Mouse (Mus musculus) frontal cortex, postnatal 14 days (tissue): Measurements from ENCODE around the gene Zbtb9.

Experiments used
- DNase-seq, 2 experiments: peaks; one replicate each; pipeline ENCODE4 v3.0.0; 2022; ENCODE audit warnings: low spot score in 2 of 2

Zbtb9 gene

GRCm38 (mm10) chr17:27011998-27012672 lies 39.2 kb downstream of the Zbtb9 start:
- no peak for DNase-seq

GRCm38 (mm10) chr17:27012909-27013308 lies 39.9 kb downstream of the Zbtb9 start:
- no peak for DNase-seq

- DNase-seq: peak; percentile 69 to 75
Measured at GRCm38 (mm10) chr17:27017564-27018499, 44.9 kb downstream of the Zbtb9 start.

GRCm38 (mm10) chr17:27018555-27019196 lies 45.7 kb downstream of the Zbtb9 start:
- no peak for DNase-seq

- DNase-seq: no peak
Measured at GRCm38 (mm10) chr17:27021076-27021475, 48.1 kb downstream of the Zbtb9 start.

- no peak for DNase-seq
Measured at GRCm38 (mm10) chr17:27021736-27022135, 48.8 kb downstream of the Zbtb9 start.

- DNase-seq: no peak
Measured at GRCm38 (mm10) chr17:27023342-27023741, 50.4 kb downstream of the Zbtb9 start.

- no peak for DNase-seq
Measured at GRCm38 (mm10) chr17:27025326-27025902, 52.4 kb downstream of the Zbtb9 start.

GRCm38 (mm10) chr17:27025951-27026350 lies 53.0 kb downstream of the Zbtb9 start:
- DNase-seq: no peak

GRCm38 (mm10) chr17:27027460-27028283 lies 54.7 kb downstream of the Zbtb9 start:
- peak in 1 of 2 experiments; percentile 42 for DNase-seq

- DNase-seq: peak; percentile 82 to 86
Measured at GRCm38 (mm10) chr17:27028284-27028795, 55.4 kb downstream of the Zbtb9 start.

GRCm38 (mm10) chr17:27028909-27029308 lies 55.9 kb downstream of the Zbtb9 start, which contains the start of gene Bak1:
Gene Bak1, minus strand, starts transcription at chr17:27029009.
- no peak for DNase-seq

- no peak for DNase-seq
Measured at GRCm38 (mm10) chr17:27029431-27029830, 56.5 kb downstream of the Zbtb9 start.

- no peak for DNase-seq
Measured at GRCm38 (mm10) chr17:27030896-27031295, 57.9 kb downstream of the Zbtb9 start.

- no peak for DNase-seq
Measured at GRCm38 (mm10) chr17:27032328-27032727, 59.4 kb downstream of the Zbtb9 start.

GRCm38 (mm10) chr17:27032869-27033268 lies 59.9 kb downstream of the Zbtb9 start:
- peak in 1 of 2 experiments; percentile 74 for DNase-seq

GRCm38 (mm10) chr17:27036465-27036864 lies 63.5 kb downstream of the Zbtb9 start:
- DNase-seq: no peak

- DNase-seq: no peak
Measured at GRCm38 (mm10) chr17:27038335-27039050, 65.5 kb downstream of the Zbtb9 start.

GRCm38 (mm10) chr17:27039432-27040102 lies 66.6 kb downstream of the Zbtb9 start:
- DNase-seq: no peak
